Mouse (Mus musculus): ENCODE results near the gene Arhgef17. TPM values are rescaled to one million over a fixed set of nuclear protein-coding genes. Genes with fewer than 3 reads are reported as not detected.
A peak's percentile ranks its signal among the peaks of the same experiment; 100 is the strongest.

Arhgef17 gene
- total and polyA plus RNA-seq, 3 experiments = 0.02 to 0.05 TPM; not detected in 1

- no peaks in the 10 kb centered on the region for H3K9me3 ChIP-seq (replicated peaks)
- ATAC-seq (ENCODE audit: extremely low read depth, insufficient number of reproducible peaks, low FRiP score, poor library complexity, severe bottlenecking) (no peak), DNase-seq (ENCODE audit: low spot score) (no peak)
- peaks cover 21% of the 10 kb centered on the region for H3K27me3 ChIP-seq (ENCODE audit: insufficient read depth, low read length)
- no peak overlapping the region for H3K4me3 ChIP-seq (ENCODE audit: low read depth, low read length)
- H3K36me3 ChIP-seq (replicated peaks) = no peaks in the 10 kb centered on the region
- H3K4me1 ChIP-seq (ENCODE audit: insufficient read depth, low read depth, low read length) = no peaks in the 10 kb centered on the region
- TF ChIP-seq GATA2 (IDR thresholded peaks at IDR 0.05; ENCODE audit: borderline replicate concordance, low read depth, low read length) = no peak
- no peak for TF ChIP-seq CTCF (IDR thresholded peaks at IDR 0.05; ENCODE audit: low read depth, low read length)
- no peak for TF ChIP-seq GATA1 (IDR thresholded peaks at IDR 0.05; ENCODE audit: borderline replicate concordance, low read length)
- no peak for TF ChIP-seq TAL1 (conservative IDR thresholded peaks at IDR 0.05; ENCODE audit: low read depth, low read length)
- no peak for TF ChIP-seq POLR2AphosphoS5 (IDR thresholded peaks at IDR 0.05; ENCODE audit: insufficient replicate concordance, low read depth, low read length)
These were observed 36.5 kb upstream of the Arhgef17 start for GRCm38 (mm10) chr7:100968376-100968775.

- no peaks in the 10 kb centered on the region for H3K9me3 ChIP-seq (replicated peaks)
- peaks cover 21% of the 10 kb centered on the region; the same call in 1 of the 2 replicates for H3K27me3 ChIP-seq (ENCODE audit: insufficient read depth, low read length)
- no peak for TF ChIP-seq TAL1 (conservative IDR thresholded peaks at IDR 0.05; ENCODE audit: low read depth, low read length)
- no peak for DNase-seq (ENCODE audit: low spot score)
- H3K4me3 ChIP-seq (ENCODE audit: low read depth, low read length) = no peak overlapping the region
- H3K4me1 ChIP-seq (ENCODE audit: insufficient read depth, low read depth, low read length) = no peaks in the 10 kb centered on the region
- no peak for ATAC-seq (ENCODE audit: extremely low read depth, insufficient number of reproducible peaks, low FRiP score, poor library complexity, severe bottlenecking)
- H3K36me3 ChIP-seq (replicated peaks) = no peaks in the 10 kb centered on the region
These were observed 35.9 kb upstream of the Arhgef17 start for GRCm38 (mm10) chr7:100967850-100968249.

GRCm38 (mm10) chr7:100966014-100966413 lies 34.1 kb upstream of the Arhgef17 start:
- Histone ChIP-seq H3K4me3 (ENCODE audit: low read depth, low read length) (no peak overlapping the region), H3K9me3 (replicated peaks) (no peaks in the 10 kb centered on the region), H3K27me3 (ENCODE audit: insufficient read depth, low read length) (peaks cover 20% of the 10 kb centered on the region; the same call in 1 of the 2 replicates), H3K36me3 (replicated peaks) (no peaks in the 10 kb centered on the region), H3K4me1 (ENCODE audit: insufficient read depth, low read depth, low read length) (no peaks in the 10 kb centered on the region)
- no peak for DNase-seq (ENCODE audit: low spot score)
- ATAC-seq (ENCODE audit: extremely low read depth, insufficient number of reproducible peaks, low FRiP score, poor library complexity, severe bottlenecking) = no peak
- TF ChIP-seq GATA1 (IDR thresholded peaks at IDR 0.05; ENCODE audit: borderline replicate concordance, low read length) (no peak), GATA2 (IDR thresholded peaks at IDR 0.05; ENCODE audit: borderline replicate concordance, low read depth, low read length) (no peak), TAL1 (conservative IDR thresholded peaks at IDR 0.05; ENCODE audit: low read depth, low read length) (no peak), POLR2AphosphoS5 (IDR thresholded peaks at IDR 0.05; ENCODE audit: insufficient replicate concordance, low read depth, low read length) (no peak), CTCF (IDR thresholded peaks at IDR 0.05; ENCODE audit: low read depth, low read length) (no peak)

- DNase-seq (ENCODE audit: low spot score) (peak; percentile 36), ATAC-seq (ENCODE audit: extremely low read depth, insufficient number of reproducible peaks, low FRiP score, poor library complexity, severe bottlenecking) (no peak)
- TF ChIP-seq TAL1 (conservative IDR thresholded peaks at IDR 0.05; ENCODE audit: low read depth, low read length) = no peak
- TF ChIP-seq CTCF (IDR thresholded peaks at IDR 0.05; ENCODE audit: low read depth, low read length) = peak; percentile 83
- H3K4me1 ChIP-seq (ENCODE audit: insufficient read depth, low read depth, low read length) = no peaks in the 10 kb centered on the region
- H3K27me3 ChIP-seq (ENCODE audit: insufficient read depth, low read length) = peaks cover 20% of the 10 kb centered on the region; the same call in 1 of the 2 replicates
- no peaks in the 10 kb centered on the region for H3K36me3 ChIP-seq (replicated peaks)
- no peaks in the 10 kb centered on the region for H3K9me3 ChIP-seq (replicated peaks)
- no peak overlapping the region for H3K4me3 ChIP-seq (ENCODE audit: low read depth, low read length)
These were observed 33.2 kb upstream of the Arhgef17 start for GRCm38 (mm10) chr7:100965079-100965478.

- DNase-seq (ENCODE audit: low spot score) (no peak), ATAC-seq (ENCODE audit: extremely low read depth, insufficient number of reproducible peaks, low FRiP score, poor library complexity, severe bottlenecking) (no peak)
- Histone ChIP-seq H3K4me3 (ENCODE audit: low read depth, low read length) (no peak overlapping the region), H3K4me1 (ENCODE audit: insufficient read depth, low read depth, low read length) (no peaks in the 10 kb centered on the region), H3K9me3 (replicated peaks) (no peaks in the 10 kb centered on the region), H3K36me3 (replicated peaks) (no peaks in the 10 kb centered on the region), H3K27me3 (ENCODE audit: insufficient read depth, low read length) (peaks cover 20% of the 10 kb centered on the region; the same call in 1 of the 2 replicates)
- TF ChIP-seq GATA2 (IDR thresholded peaks at IDR 0.05; ENCODE audit: borderline replicate concordance, low read depth, low read length) (no peak), TAL1 (conservative IDR thresholded peaks at IDR 0.05; ENCODE audit: low read depth, low read length) (no peak), CTCF (IDR thresholded peaks at IDR 0.05; ENCODE audit: low read depth, low read length) (no peak), GATA1 (IDR thresholded peaks at IDR 0.05; ENCODE audit: borderline replicate concordance, low read length) (no peak), POLR2AphosphoS5 (IDR thresholded peaks at IDR 0.05; ENCODE audit: insufficient replicate concordance, low read depth, low read length) (no peak)
These were observed 32.3 kb upstream of the Arhgef17 start for GRCm38 (mm10) chr7:100964242-100964641.

DNA sequence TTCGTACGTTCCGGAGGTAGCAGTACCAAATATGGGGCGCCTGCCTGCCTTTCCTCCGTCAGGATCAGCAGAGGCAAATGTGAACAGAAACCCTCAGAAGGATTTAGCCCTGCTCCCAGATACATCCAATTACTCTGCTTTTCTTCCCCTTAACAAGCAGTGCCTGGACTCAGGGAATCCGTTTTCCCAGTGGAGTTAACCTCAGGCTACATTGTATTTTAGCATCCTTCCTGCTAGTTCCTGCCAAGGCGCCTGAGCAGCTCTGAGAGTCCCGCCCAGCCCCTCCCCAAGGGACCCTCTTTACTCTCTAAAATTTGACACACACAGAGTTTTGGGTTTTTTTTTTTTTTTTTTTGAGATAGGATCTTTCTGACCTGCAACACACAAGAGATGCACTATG lies 31.5 kb upstream of the Arhgef17 start:
- DNase-seq (ENCODE audit: low spot score) (no peak), ATAC-seq (ENCODE audit: extremely low read depth, insufficient number of reproducible peaks, low FRiP score, poor library complexity, severe bottlenecking) (no peak)
- TF ChIP-seq CTCF (IDR thresholded peaks at IDR 0.05; ENCODE audit: low read depth, low read length) = no peak
- peaks cover 2% of the 10 kb centered on the region; the same call in 1 of the 2 replicates for H3K9me3 ChIP-seq (replicated peaks)
- H3K4me3 ChIP-seq (ENCODE audit: low read depth, low read length) = no peak overlapping the region
- no peaks in the 10 kb centered on the region for H3K36me3 ChIP-seq (replicated peaks)
- no peaks in the 10 kb centered on the region for H3K4me1 ChIP-seq (ENCODE audit: insufficient read depth, low read depth, low read length)
- peaks cover 20% of the 10 kb centered on the region; the same call in 1 of the 2 replicates for H3K27me3 ChIP-seq (ENCODE audit: insufficient read depth, low read length)

DNA sequence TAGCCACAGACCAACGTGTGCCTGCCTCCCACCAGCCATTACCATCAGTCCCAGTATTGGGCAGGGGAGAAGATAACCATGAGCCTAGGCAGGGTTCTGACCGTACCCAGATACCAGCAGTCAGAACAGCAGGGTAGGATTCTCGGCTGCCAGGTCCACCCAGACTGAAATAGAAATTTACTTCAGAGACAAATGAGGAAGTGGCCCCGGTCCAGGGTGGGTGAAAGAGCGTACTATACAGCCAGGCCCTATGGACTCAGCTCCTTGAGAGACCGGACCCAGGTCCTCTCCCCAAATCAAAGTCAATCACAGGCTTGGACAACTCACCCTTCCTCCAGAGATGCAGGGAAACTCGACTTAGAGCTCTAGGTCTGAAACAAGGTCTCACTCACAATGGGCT lies 29.2 kb upstream of the Arhgef17 start:
- H3K4me1 ChIP-seq (ENCODE audit: insufficient read depth, low read depth, low read length) = no peaks in the 10 kb centered on the region
- peaks cover 2% of the 10 kb centered on the region; the same call in 1 of the 2 replicates for H3K9me3 ChIP-seq (replicated peaks)
- no peak for TF ChIP-seq POLR2AphosphoS5 (IDR thresholded peaks at IDR 0.05; ENCODE audit: insufficient replicate concordance, low read depth, low read length)
- TF ChIP-seq GATA2 (IDR thresholded peaks at IDR 0.05; ENCODE audit: borderline replicate concordance, low read depth, low read length) = no peak
- no peak for TF ChIP-seq CTCF (IDR thresholded peaks at IDR 0.05; ENCODE audit: low read depth, low read length)
- TF ChIP-seq GATA1 (IDR thresholded peaks at IDR 0.05; ENCODE audit: borderline replicate concordance, low read length) = no peak
- peaks cover 17% of the 10 kb centered on the region; the same call in 1 of the 2 replicates for H3K27me3 ChIP-seq (ENCODE audit: insufficient read depth, low read length)
- no peaks in the 10 kb centered on the region for H3K36me3 ChIP-seq (replicated peaks)
- H3K4me3 ChIP-seq (ENCODE audit: low read depth, low read length) = no peak overlapping the region
- ATAC-seq (ENCODE audit: extremely low read depth, insufficient number of reproducible peaks, low FRiP score, poor library complexity, severe bottlenecking) (no peak), DNase-seq (ENCODE audit: low spot score) (no peak)

Measured in G1E (cell line).